Mouse (Mus musculus): ENCODE data around the gene Jmy. TPM values are rescaled to one million over a fixed set of nuclear protein-coding genes. Genes with fewer than 3 reads are reported as not detected.

Jmy gene
- total RNA-seq, 2 experiments from 2014 or later: 40.6 to 41.6 TPM

DNA sequence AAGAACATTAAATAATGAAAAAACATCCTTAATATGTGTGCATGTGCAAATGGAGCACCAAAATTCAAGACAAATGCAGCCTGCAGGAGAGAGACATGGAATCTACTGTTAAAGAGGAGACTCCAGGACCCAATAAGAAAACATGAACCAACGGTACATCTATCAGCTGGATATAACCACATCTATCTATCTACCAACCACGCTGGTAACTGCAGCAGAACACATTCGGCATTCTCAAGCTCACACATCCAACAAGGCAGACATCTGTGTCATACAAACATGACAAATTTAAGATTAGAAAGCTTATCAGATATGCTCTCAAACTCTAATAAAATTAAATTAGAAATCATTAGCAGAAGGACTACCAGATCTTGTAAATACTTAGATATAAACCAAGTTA is 21.3 kb downstream of the Jmy start:
- intact Hi-C loops (cut with DNase I): no loop called here
- DNase-seq (ENCODE audit: low spot score): no peak

DNA sequence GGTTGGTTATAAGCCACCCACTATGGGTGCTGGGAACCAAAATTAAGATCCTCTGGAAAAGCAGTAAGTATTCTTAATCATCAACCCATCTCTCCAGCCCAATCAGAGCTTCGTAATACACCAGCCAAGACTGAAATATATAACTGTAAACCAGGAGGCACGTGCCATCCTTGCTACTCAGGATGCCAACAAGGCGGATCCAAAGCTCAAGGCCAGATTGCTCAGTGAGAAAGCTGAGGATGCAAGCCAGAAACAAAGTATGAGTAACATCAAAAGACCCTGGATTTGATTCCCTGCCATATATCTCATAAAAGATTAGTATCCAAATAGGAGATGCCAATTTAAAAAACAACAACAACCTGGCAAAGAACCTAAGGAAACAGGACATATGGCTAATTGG is 31.3 kb downstream of the Jmy start:
- intact Hi-C loops (cut with DNase I): no loop called here

DNA sequence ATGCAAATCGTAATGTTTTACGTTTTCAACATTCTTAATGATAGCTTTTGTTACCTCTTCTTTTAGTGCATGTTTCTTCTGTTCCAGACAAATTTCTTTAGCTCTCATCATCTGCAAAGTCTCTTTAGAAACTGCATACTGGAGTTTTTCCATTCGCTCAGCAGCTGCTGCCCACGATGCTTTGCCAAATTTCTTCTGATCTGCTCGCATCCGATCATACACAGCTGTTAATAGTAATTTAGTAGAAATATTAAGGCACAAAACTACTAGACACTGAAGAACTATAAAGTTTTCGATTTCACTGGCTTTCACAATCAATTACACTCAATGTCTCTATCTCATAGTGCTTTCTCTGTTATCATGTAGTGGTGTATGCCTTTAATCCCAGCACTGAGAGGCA is 40.0 kb downstream of the Jmy start:
- no peak for DNase-seq (ENCODE audit: low spot score)
- intact Hi-C loops (cut with DNase I): no loop called here

More for the DNA sequence above, 31.3 kb downstream of the Jmy start:
- no peak for DNase-seq (ENCODE audit: low spot score)

DNA sequence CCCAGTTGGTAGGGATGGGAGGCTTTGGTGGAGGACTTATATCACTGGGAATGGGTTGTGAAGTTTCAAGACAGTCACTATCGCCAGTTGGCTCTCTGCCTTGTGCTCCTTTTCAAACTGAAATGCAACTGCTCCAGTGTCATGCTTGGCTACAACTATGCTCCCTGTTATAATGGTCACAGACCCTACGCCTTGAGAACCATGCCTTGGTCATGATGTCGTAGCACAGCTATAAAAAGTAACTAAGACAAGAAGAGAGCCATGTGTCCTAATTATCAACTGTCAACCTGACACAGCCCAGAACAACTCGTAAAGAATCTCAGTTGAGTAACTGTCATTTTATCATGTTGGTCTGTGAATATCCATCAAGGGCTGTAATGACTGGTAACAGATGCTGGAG is 41.0 kb downstream of the Jmy start:
- no peak for DNase-seq (ENCODE audit: low spot score)
- intact Hi-C loops (cut with DNase I): no loop called here

DNA sequence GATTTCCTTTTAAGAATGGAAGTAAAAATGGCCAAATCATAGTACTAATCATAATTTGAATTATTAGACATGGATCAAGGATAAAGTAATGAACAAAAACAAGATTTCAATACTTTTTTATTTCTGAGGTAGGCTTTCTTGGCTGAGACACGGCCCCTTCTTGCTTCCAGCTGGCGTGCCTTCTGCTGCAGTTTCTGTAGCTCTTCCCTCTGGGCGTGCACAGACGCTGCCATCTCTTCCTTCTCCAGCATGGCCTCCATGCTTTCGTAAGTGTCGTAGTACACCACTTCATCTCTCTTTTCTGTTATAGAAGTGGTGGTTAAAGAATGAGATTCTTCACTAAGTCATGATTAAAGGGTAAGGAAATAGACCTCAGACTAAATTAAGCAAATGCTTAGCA is 46.3 kb downstream of the Jmy start:
- DNase-seq (ENCODE audit: low spot score): no peak
- intact Hi-C loops (cut with DNase I): no loop called here

DNA sequence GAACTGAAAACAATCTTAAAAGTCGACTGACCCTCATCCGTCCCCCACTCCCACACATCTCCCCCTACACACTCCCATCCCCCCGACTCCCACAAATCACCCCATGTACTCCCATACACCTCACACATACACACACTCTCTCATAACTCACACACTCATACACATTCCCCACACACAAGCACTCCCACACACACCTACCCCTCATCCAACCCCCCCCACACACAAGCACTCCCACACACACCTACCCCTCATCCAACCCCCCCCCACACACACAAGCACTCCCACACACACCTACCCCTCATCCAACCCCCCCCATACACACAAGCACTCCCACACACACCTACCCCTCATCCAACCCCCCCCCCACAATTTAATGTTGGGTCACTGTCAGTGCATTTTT is 59.4 kb downstream of the Jmy start:
- no peak for DNase-seq (ENCODE audit: low spot score)
- intact Hi-C loops (cut with DNase I): loop anchor here (10.0 kb wide), 1 partner anchor 175 kb away; no protein-coding TSS in a partner anchor

DNA sequence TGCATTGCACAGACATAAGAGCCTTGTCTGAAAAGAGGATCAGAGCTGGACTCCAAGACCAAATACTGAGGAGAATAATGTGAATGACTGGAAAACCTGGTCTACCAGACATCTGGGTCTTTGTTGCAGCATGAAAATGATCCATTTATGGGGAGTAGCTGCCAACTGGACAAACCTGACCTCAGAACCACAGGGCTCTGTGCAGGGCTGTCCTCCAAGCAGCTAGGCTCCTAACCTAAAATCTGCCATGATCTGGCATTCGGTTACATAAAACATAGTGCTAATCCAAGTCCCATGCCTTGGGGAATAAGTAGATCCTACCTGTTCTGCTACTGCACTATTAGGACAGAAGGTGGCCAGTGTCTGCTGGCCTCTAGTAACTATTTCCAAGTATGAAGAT is 70.4 kb downstream of the Jmy start:
- no peak for DNase-seq (ENCODE audit: low spot score)
- intact Hi-C loops (cut with DNase I): no loop called here

DNA sequence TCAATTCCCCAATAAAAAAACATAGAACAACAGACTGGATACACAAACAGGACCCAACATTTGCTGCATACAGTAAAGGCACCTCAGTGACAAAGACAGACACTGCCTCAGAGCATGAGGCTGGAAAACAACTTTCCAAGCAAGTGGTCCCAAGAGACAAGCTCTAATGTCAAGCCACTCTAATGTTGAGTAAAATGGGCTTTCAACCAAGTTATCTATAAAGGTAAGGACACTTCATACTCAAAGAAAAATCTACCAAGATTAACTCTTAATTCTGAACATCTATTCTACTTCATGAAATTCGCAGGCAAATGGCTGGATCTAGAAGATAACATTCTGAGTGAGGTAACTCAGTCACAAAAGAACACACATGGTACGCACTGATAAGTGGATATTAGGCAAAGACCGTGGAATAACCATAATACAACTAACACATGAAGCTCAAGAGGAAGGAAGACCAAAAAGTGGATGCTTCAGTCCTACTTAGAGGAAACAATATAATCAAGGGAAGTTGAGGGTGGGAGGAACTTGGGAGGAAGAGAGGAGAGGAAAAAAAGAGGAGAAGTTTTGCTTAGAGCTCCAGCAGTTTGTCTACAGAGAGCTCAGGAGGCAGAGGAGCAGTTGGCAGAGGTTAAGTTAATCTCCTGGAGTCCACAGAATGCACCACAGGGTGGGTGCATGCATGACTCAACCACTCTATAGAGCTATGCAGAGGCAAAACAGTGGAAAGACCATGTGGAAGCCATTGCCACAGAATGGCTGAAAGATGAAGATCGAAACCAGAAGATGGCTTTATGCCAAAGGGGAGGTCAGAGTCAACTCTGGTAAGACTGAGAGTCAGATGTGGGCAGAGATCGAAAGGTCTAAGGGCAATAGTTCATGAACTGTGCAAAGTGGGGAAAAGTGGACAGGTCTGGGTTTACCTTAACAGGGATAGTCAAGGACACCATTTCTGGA is 71.4 kb downstream of the Jmy start:
- no peak for DNase-seq (ENCODE audit: low spot score)
- intact Hi-C loops (cut with DNase I): no loop called here

DNA sequence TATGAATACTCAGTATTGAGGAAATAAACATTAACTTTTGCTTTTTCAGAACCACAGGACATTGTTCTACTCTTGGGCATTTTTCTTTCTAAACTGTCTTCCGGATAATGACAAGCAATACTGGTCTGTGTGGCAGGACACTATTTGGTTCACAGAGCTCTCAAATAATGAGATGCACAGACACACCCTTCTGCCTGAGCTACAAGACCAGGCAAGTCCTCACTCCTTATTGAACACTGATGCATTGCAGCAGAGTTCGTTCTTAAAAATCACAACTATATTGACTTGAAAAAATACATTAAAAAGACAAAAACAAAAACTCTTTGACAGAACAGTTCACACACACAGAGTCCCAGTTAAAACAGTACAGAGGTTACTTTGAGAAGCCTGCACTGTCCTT is 76.4 kb downstream of the Jmy start:
- intact Hi-C loops (cut with DNase I): no loop called here

DNA sequence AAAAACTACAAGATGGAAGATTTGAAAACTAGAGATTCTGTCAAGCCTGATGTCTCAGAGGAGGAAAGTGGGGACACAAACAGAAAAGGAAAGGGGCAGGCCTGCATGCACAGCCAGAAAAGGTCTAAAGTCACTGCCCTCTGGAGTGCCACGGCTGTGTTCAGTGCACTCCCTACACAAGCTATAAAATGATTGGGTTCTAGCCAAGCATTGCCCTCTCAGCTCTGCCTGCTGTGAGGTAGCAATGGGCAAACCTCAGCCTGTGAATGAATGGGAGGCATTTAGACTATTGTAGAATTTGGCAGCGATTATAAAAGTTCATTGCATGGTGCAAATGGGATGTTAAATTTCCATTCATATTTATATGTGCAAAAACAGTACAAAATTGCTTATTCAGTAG is 79.8 kb downstream of the Jmy start:
- intact Hi-C loops (cut with DNase I): no loop called here
- DNase-seq (ENCODE audit: low spot score): no peak

More for the DNA sequence above, 76.4 kb downstream of the Jmy start:
- DNase-seq (ENCODE audit: low spot score): no peak

DNA sequence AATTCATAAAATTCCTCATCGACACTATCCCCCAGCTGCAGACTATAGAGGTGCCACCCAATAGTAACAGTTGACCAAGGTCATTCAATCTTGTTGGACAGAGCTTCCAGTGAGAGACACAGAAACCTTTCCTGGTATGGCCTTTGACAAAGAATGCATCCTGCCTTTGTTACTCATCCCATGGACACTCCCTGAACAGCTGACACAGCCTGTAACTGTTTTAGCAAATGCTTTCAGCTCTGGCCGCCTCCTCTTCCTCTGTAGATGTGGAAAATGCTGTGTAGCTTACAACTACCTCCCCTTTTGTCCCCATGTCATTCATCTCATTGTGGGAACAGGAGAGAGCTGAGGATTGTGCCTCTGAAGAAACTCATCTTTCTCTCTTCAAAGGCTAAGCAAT is 81.3 kb downstream of the Jmy start:
- DNase-seq (ENCODE audit: low spot score): no peak
- intact Hi-C loops (cut with DNase I): no loop called here

DNA sequence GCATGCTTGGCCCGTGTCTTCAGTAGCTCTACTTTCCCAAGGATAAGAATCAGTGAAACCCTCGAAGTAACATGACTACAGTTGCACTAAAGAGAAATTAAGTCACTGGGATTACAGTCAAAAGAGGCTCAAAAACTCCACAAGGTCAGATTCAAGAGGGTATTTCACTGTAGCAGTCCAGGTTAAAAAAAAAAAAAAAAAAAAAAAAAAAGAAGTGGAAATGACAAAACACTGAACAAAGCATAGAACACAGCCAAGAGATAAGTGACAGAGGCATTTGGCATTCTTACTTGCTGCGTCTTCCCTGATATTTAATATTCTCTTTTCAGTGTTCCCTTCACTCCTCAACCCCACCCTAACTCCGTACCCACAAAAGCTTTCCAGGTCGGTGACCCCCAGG is 84.6 kb downstream of the Jmy start:
- intact Hi-C loops (cut with DNase I): no loop called here
- no peak for DNase-seq (ENCODE audit: low spot score)

DNA sequence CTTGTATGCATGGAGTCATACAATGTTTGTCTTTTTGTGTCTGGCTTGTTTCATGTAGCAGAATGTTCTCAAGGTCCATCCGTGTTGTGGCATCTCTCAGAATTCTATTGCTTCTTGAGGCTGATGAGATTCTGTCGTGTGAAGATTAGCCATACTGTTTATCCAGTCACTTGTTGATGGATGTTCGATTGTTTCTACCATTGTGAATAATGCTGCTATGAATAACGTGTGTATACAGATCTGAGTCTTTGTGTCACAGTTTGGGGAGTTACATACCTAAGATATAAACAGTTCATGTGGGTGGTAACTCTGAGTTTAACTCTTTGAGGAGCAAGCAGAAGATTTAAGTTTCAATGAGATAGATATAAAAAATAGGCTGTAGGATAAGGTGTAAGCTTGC is 89.3 kb downstream of the Jmy start:
- no peak for DNase-seq (ENCODE audit: low spot score)
- intact Hi-C loops (cut with DNase I): no loop called here

DNA sequence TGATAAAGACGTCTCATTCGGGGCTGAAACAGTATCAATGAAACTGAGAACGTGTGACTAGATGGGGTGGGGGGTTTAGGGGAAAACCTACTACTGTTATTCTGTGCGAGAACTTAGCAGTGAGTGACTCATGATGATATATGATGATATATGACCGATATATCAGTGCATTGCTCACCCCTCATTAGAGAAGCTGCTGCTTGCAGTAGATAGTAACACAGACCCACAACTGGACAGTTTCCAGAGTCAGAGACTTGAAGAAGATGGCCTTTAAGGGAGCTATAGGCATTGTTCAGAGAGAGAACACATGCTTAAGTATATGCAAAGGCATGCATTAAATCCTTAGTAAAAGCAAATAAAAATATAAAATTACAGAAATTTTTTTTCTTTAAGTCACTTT is 92.8 kb downstream of the Jmy start:
- no peak for DNase-seq (ENCODE audit: low spot score)
- intact Hi-C loops (cut with DNase I): no loop called here

DNA sequence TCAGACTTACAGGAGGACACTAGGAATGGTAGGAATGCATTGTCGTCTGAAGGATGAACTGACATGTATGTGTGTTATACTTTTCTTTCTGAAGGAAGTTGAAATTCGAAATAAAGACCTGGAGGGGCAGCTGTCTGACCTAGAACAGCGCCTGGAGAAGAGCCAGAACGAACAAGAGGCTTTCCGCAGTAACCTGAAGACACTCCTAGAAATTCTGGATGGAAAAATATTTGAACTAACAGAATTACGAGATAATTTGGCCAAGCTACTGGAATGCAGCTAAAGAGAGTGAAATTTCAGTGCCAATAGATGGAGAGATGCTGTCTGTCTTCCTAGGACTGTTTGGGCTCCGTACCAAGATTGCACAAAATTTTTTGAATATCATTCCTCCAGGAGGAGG is 97.7 kb downstream of the Jmy start:
- intact Hi-C loops (cut with DNase I): no loop called here
- DNase-seq (ENCODE audit: low spot score): no peak

DNA sequence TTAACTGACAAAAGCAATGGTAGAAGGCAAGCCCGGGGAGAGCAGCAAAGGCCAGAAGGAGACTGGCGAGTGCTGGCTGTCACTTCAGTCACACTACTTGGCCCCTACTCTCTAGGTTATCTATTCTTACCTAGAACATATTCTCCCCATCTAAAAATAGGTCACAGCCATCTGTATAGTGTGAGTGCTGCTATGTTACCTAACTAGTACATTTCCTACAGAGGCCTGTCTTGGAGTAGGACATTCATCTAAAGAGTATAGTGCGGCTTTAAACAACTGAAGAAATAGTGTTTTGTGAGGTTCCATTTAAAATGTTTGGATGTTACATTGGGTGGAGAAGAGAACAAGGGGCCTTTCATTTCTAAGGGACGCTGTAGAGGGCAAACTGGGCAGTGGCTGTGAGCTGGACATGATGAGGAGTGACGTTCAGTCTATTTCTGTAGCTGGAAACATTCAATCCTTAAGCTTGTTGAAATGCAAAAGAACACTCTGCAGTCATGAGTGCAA is 99.8 kb downstream of the Jmy start:
- no peak for DNase-seq (ENCODE audit: low spot score)
- intact Hi-C loops (cut with DNase I): no loop called here

DNA sequence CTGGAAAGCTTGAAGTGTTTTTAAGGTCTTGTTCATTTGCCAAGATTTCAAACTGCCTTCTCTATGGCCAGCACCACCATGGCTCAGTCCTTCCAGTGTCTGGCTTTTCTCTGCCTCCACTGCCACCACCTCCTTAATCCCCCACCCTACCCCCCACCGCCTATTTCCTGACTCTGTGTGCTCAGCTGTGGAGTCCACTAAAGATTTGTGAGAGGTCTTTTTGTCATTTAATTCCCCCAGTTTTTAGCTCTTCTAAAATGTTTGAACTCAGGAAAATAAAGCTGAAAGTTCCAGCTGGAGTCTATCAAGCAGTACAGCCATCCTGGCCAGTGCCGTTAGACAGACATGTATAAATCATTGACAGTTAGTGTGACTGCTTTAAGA is 110.4 kb downstream of the Jmy start:
- intact Hi-C loops (cut with DNase I): no loop called here
- DNase-seq (ENCODE audit: low spot score): no peak

DNA sequence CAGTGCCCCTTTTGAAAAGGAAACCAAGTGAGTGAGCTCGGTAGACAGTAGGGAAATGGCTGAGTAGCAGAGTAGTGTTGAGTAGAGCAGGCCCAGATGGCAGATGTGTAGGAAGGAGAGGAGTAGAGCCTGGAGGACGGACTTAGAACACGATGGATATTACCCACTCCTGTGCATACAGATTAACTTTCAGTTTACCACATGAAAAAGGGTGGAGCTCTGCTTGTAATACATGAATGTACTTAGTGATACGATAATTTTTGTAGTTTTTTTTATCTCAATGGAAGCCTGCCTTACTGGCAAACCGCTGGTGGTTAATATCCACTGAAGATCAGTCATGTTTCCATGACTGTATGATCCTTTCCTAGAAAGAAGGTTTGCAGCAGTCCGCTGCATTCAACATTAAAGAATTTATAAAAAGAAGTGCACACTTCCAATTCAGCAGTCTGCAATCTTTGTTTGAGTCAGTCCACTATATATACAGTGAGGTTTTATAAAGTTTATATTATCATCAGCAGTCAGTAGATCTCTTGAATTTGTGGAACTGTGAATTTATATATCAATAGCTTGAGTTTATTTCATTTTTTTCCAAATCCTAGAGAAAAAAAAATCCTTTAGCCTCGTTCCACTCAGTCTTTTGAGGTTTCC is 110.9 kb downstream of the Jmy start:
- DNase-seq (ENCODE audit: low spot score): no peak
- intact Hi-C loops (cut with DNase I): no loop called here

DNA sequence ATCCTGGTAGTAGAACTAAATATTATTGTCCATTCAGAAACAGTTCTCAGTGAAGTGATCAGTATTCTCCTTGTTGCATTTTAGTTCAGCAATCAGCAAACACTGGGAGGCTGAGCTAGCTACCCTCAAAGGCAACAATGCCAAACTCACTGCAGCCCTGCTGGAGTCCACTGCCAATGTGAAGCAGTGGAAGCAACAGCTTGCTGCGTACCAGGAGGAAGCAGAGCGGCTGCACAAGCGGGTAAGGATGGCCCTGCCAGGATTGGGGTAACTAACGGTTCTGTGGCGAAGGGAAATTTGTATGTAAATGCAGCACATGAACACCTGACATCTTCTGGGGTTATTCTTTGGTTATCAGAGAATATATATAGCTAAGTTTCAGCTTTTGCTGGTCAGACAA is 112.2 kb downstream of the Jmy start:
- DNase-seq (ENCODE audit: low spot score): no peak
- intact Hi-C loops (cut with DNase I): no loop called here

DNA sequence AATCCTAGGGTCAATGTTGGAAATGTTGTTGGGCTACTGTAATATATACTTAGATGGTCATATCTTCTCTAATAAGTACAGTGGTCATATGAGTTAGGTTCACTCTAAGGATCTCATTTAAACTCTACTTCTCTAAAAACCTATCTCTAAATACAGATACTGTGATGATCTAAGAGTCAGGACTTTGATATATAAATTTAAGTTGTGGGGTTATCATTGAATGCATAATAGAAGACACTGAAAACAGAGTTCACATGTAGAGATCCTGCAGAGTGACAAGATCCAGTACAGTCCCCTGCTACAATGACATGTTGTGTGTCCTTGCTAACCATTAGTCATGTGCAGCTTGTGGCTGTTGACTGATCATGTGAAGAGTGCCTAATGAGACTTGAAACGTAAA is 114.5 kb downstream of the Jmy start:
- DNase-seq (ENCODE audit: low spot score): no peak
- intact Hi-C loops (cut with DNase I): no loop called here

DNA sequence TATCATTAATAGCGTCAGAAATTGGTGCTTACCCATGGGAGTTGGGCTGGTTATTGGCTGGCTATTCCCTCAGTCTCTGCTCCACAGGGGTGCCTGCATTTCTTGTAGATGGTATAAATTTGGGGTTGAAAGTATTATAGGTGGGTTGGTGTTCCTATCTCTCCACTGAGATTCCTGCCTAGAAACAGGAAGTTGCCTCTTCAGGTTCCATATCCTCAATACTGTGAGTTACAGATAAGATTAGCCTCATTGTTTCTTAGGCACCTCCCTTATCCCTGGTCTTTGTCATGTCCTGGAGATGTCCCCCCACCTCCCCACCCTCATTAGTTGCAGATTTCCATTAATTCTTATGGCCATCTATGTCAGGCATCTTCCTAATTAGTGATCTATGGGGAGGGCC is 115.1 kb downstream of the Jmy start:
- intact Hi-C loops (cut with DNase I): no loop called here

More for the DNA sequence above, 115.1 kb downstream of the Jmy start:
- DNase-seq (ENCODE audit: low spot score): no peak

Data from heart, postnatal 25 days (tissue).